Mouse (Mus musculus): ENCODE data around the gene Cfap61.

- TF ChIP-seq CTCF (IDR thresholded peaks at IDR 0.05 in 2 of 3, conservative IDR thresholded peaks at IDR 0.05 in 1 of 3; ENCODE audit: control insufficient read depth in 1 of 3, insufficient read depth in 1 of 3, low read depth in 2 of 3, low read length in 3 of 3, poor library complexity in 1 of 3, severe bottlenecking in 1 of 3) (no peak), USF1 (IDR thresholded peaks at IDR 0.05; ENCODE audit: low read depth, low read length) (no peak), NELFE (IDR thresholded peaks at IDR 0.05; ENCODE audit: low read depth, low read length) (no peak), UBTF (IDR thresholded peaks at IDR 0.05; ENCODE audit: borderline replicate concordance, insufficient read depth, low read depth, low read length) (no peak), BHLHE40 (IDR thresholded peaks at IDR 0.05; ENCODE audit: borderline replicate concordance, low read depth, low read length) (no peak), HCFC1 (IDR thresholded peaks at IDR 0.05; ENCODE audit: low read depth, low read length) (no peak), GABPA (IDR thresholded peaks at IDR 0.05; ENCODE audit: low read depth, low read length) (no peak), ZKSCAN1 (IDR thresholded peaks at IDR 0.05; ENCODE audit: low read depth, low read length) (no peak), MAX (IDR thresholded peaks at IDR 0.05; ENCODE audit: low read length) (no peak), MEF2A (IDR thresholded peaks at IDR 0.05; ENCODE audit: extremely low read depth, insufficient replicate concordance, low read depth, low read length, poor library complexity, severe bottlenecking) (no peak), TCF12 (IDR thresholded peaks at IDR 0.05; ENCODE audit: low read depth, low read length) (no peak)
Observed at GRCm38 (mm10) chr2:146121551-146121950, 187.0 kb downstream of the Cfap61 start.

Data from MEL (cell line).